Mouse (Mus musculus): ENCODE data around the gene Ms4a18. TPM values are rescaled to one million over a fixed set of nuclear protein-coding genes. Genes with fewer than 3 reads are reported as not detected.
"Not testable (repeated sequence)": the region's sequence is repeated elsewhere in the genome, so short reads cannot be mapped to it uniquely, and the experiment has no call there.

The Ms4a18 gene
- polyA plus RNA-seq (2016; fragmentation: Nextera tagmentation; extraction: Ambion mirVana): not detected in 2 replicates

- Histone ChIP-seq H3K36me3 (no peaks in the 10 kb centered on the region), H3K27ac (no peak within 1 kb of the TSS), H3K4me2 (no peak within 1 kb of the TSS), H3K4me3 (no peak within 1 kb of the TSS), H3K4me1 (no peaks in the 10 kb centered on the region), H3K27me3 (replicated peaks) (no peaks in the 10 kb centered on the region), H3K9ac (no peak within 1 kb of the TSS), H3K9me3 (replicated peaks) (no peaks in the 10 kb centered on the region)
- WGBS (ENCODE audit: insufficient replicate concordance): 64% methylated on average over 3 of the region's 3 CpGs
- ATAC-seq: no peak
Measured at GRCm38 (mm10) chr19:11017891-11018290, at the start of gene Ms4a18. Gene Ms4a18 (minus strand): TSS chr19:11018031.

- H3K9me3 ChIP-seq (replicated peaks): no peaks in the 10 kb centered on the region
- WGBS (ENCODE audit: insufficient replicate concordance): 22% methylated on average over 2 of the region's 2 CpGs
- no peaks in the 10 kb centered on the region for H3K4me1 ChIP-seq
- no peaks in the 10 kb centered on the region for H3K27me3 ChIP-seq (replicated peaks)
- no peak for ATAC-seq
- H3K4me3 ChIP-seq: no peak overlapping the region
- no peak overlapping the region for H3K27ac ChIP-seq
- H3K4me2 ChIP-seq: no peak overlapping the region
- no peak overlapping the region for H3K9ac ChIP-seq
- H3K36me3 ChIP-seq: no peaks in the 10 kb centered on the region
Measured at GRCm38 (mm10) chr19:11065202-11065875, 47.5 kb upstream of the Ms4a18 start.

GRCm38 (mm10) chr19:11060900-11061299 lies 43.1 kb upstream of the Ms4a18 start:
- no peak overlapping the region for H3K4me2 ChIP-seq
- H3K36me3 ChIP-seq: no peaks in the 10 kb centered on the region
- H3K4me1 ChIP-seq: no peaks in the 10 kb centered on the region
- no peaks in the 10 kb centered on the region for H3K27me3 ChIP-seq (replicated peaks)
- no peak overlapping the region for H3K4me3 ChIP-seq
- H3K9ac ChIP-seq: no peak overlapping the region
- no peaks in the 10 kb centered on the region for H3K9me3 ChIP-seq (replicated peaks)
- ATAC-seq: no peak
- WGBS (ENCODE audit: insufficient replicate concordance): 64% methylated on average over 1 of the region's 1 CpGs
- no peak overlapping the region for H3K27ac ChIP-seq

- H3K4me2 ChIP-seq: no peak overlapping the region
- ATAC-seq: no peak
- no peaks in the 10 kb centered on the region for H3K4me1 ChIP-seq
Measured at GRCm38 (mm10) chr19:11059967-11060366, 42.1 kb upstream of the Ms4a18 start.

GRCm38 (mm10) chr19:11055700-11056099 lies 37.9 kb upstream of the Ms4a18 start:
- H3K36me3 ChIP-seq; H3K27me3 ChIP-seq (replicated peaks); ATAC-seq; H3K9me3 ChIP-seq (replicated peaks); H3K9ac ChIP-seq; H3K4me2 ChIP-seq; H3K27ac ChIP-seq; H3K4me1 ChIP-seq; H3K4me3 ChIP-seq: not testable (repeated sequence)
- WGBS (ENCODE audit: insufficient replicate concordance): 78% methylated on average over 1 of the region's 1 CpGs

More at GRCm38 (mm10) chr19:11059967-11060366, 42.1 kb upstream of the Ms4a18 start:
- no peak overlapping the region for H3K4me3 ChIP-seq
- no peak overlapping the region for H3K9ac ChIP-seq
- no peaks in the 10 kb centered on the region for H3K27me3 ChIP-seq (replicated peaks)
- no peak overlapping the region for H3K27ac ChIP-seq
- no peaks in the 10 kb centered on the region for H3K36me3 ChIP-seq
- no peaks in the 10 kb centered on the region for H3K9me3 ChIP-seq (replicated peaks)

- Histone ChIP-seq H3K9ac (no peak overlapping the region), H3K9me3 (replicated peaks) (no peaks in the 10 kb centered on the region), H3K4me1 (no peaks in the 10 kb centered on the region), H3K36me3 (no peaks in the 10 kb centered on the region), H3K4me3 (no peak overlapping the region), H3K4me2 (no peak overlapping the region), H3K27ac (no peak overlapping the region), H3K27me3 (replicated peaks) (no peaks in the 10 kb centered on the region)
- no peak for ATAC-seq
- WGBS (ENCODE audit: insufficient replicate concordance): 52% methylated on average over 3 of the region's 3 CpGs
Measured at GRCm38 (mm10) chr19:11053277-11053676, 35.4 kb upstream of the Ms4a18 start.

- H3K4me2 ChIP-seq: no peak overlapping the region
- H3K9me3 ChIP-seq (replicated peaks): no peaks in the 10 kb centered on the region
- H3K9ac ChIP-seq: no peak overlapping the region
- no peaks in the 10 kb centered on the region for H3K36me3 ChIP-seq
- no peak overlapping the region for H3K27ac ChIP-seq
- H3K4me3 ChIP-seq: no peak overlapping the region
- no peaks in the 10 kb centered on the region for H3K27me3 ChIP-seq (replicated peaks)
- H3K4me1 ChIP-seq: no peaks in the 10 kb centered on the region
- 50% methylated on average over 5 of the region's 5 CpGs for WGBS (ENCODE audit: insufficient replicate concordance)
- ATAC-seq: no peak
Measured at GRCm38 (mm10) chr19:11052877-11053276, 35.0 kb upstream of the Ms4a18 start.

- Histone ChIP-seq H3K9me3 (replicated peaks) (no peaks in the 10 kb centered on the region), H3K9ac (no peak overlapping the region), H3K27me3 (replicated peaks) (no peaks in the 10 kb centered on the region), H3K36me3 (no peaks in the 10 kb centered on the region), H3K4me3 (no peak overlapping the region), H3K27ac (no peak overlapping the region), H3K4me2 (no peak overlapping the region), H3K4me1 (peaks cover 2% of the 10 kb centered on the region; the same call in 1 of the 2 replicates)
- no peak for ATAC-seq
- 53% methylated on average over 2 of the region's 2 CpGs for WGBS (ENCODE audit: insufficient replicate concordance)
Measured at GRCm38 (mm10) chr19:11050286-11050685, 32.5 kb upstream of the Ms4a18 start.

- Histone ChIP-seq H3K4me2 (no peak overlapping the region), H3K4me3 (no peak overlapping the region), H3K9me3 (replicated peaks) (no peaks in the 10 kb centered on the region), H3K36me3 (no peaks in the 10 kb centered on the region), H3K9ac (no peak overlapping the region), H3K4me1 (peaks cover 9% of the 10 kb centered on the region), H3K27ac (no peak overlapping the region), H3K27me3 (replicated peaks) (no peaks in the 10 kb centered on the region)
- ATAC-seq: no peak
Measured at GRCm38 (mm10) chr19:11049426-11049825, 31.6 kb upstream of the Ms4a18 start.

GRCm38 (mm10) chr19:11048503-11048902 lies 30.7 kb upstream of the Ms4a18 start:
- H3K4me3 ChIP-seq: no peak overlapping the region
- WGBS (ENCODE audit: insufficient replicate concordance): 90% methylated on average over 1 of the region's 1 CpGs
- H3K4me2 ChIP-seq: no peak overlapping the region
- no peak overlapping the region for H3K27ac ChIP-seq
- H3K9ac ChIP-seq: no peak overlapping the region
- no peaks in the 10 kb centered on the region for H3K9me3 ChIP-seq (replicated peaks)
- no peaks in the 10 kb centered on the region for H3K27me3 ChIP-seq (replicated peaks)
- H3K36me3 ChIP-seq: no peaks in the 10 kb centered on the region
- ATAC-seq: no peak
- peaks cover 9% of the 10 kb centered on the region for H3K4me1 ChIP-seq

GRCm38 (mm10) chr19:11048009-11048408 lies 30.2 kb upstream of the Ms4a18 start:
- no peak overlapping the region for H3K4me3 ChIP-seq
- H3K27me3 ChIP-seq (replicated peaks): no peaks in the 10 kb centered on the region
- no peak overlapping the region for H3K27ac ChIP-seq
- no peaks in the 10 kb centered on the region for H3K9me3 ChIP-seq (replicated peaks)
- H3K9ac ChIP-seq: no peak overlapping the region
- H3K4me2 ChIP-seq: no peak overlapping the region
- H3K4me1 ChIP-seq: peaks cover 9% of the 10 kb centered on the region
- ATAC-seq: no peak
- no peaks in the 10 kb centered on the region for H3K36me3 ChIP-seq
- 34% methylated on average over 6 of the region's 6 CpGs for WGBS (ENCODE audit: insufficient replicate concordance)

GRCm38 (mm10) chr19:11044996-11045711 lies 27.3 kb upstream of the Ms4a18 start:
- ATAC-seq: peak; percentile 99
- Histone ChIP-seq H3K4me3 (peak overlapping the region; percentile 31), H3K9ac (no peak overlapping the region), H3K27me3 (replicated peaks) (no peaks in the 10 kb centered on the region), H3K4me1 (peaks cover 9% of the 10 kb centered on the region), H3K9me3 (replicated peaks) (no peaks in the 10 kb centered on the region), H3K4me2 (peak overlapping the region; percentile 57), H3K36me3 (no peaks in the 10 kb centered on the region), H3K27ac (no peak overlapping the region)
- WGBS (ENCODE audit: insufficient replicate concordance): 6% methylated on average over 37 of the region's 40 CpGs
